Mouse (Mus musculus) testis, adult 2 months (tissue): ENCODE measurements around the gene Lhx1.

ENCODE experiments used
- CTCF ChIP-seq: fragments of 200-500 bp; IDR thresholded peaks from 2 replicates; pipeline ENCODE4 v1.5.1; 2012; ENCODE audit warnings: low read depth, mild to moderate bottlenecking, inconsistent platforms, low read length, moderate library complexity; ENCODE audit not compliant: control insufficient read depth, insufficient read depth, insufficient replicate concordance
- POLR2A ChIP-seq: fragments of 200-500 bp; IDR thresholded peaks from 2 replicates; pipeline ENCODE4 v1.6.1; 2012; ENCODE audit warnings: low read depth, mild to moderate bottlenecking, inconsistent platforms, low read length, moderate library complexity; ENCODE audit not compliant: control insufficient read depth

GRCm38 (mm10) chr11:84568482-84568881 is 43.1 kb upstream of the Lhx1 start:
- TF ChIP-seq CTCF (no peak), POLR2A (no peak)
